Mouse (Mus musculus) heart, adult 18-20 months (tissue): ENCODE measurements around the gene Tsnaxip1. TPM values are rescaled to one million over a fixed set of nuclear protein-coding genes. Genes with fewer than 3 reads are reported as not detected.

Experiments
- DNase-seq, 2 experiments: peaks; one replicate each; pipeline ENCODE4 v3.0.0; 2021 to 2022; ENCODE audit warnings: mixed read lengths in 1 of 2
- total RNA-seq, 2 experiments: library from RNA; stranded (reverse); gene quantifications; 2 replicates each; pipeline ENCODE4 v1.2.3; 2021

Gene Tsnaxip1
- total RNA-seq, 2 experiments from 2014 or later, result not detected

GRCm38 (mm10) chr8:105860143-105860981 is 32.8 kb downstream of the Tsnaxip1 start, which contains the start of gene Nutf2:
Gene Nutf2 (plus strand): TSS chr8:105860580.
- peak; percentile 95 to 99 for DNase-seq

GRCm38 (mm10) chr8:105861951-105862350 is 34.4 kb downstream of the Tsnaxip1 start:
- DNase-seq, result peak in 1 of 2 experiments; percentile 22

GRCm38 (mm10) chr8:105866364-105867029 is 39.0 kb downstream of the Tsnaxip1 start:
- no peak for DNase-seq

GRCm38 (mm10) chr8:105874301-105874700 is 46.8 kb downstream of the Tsnaxip1 start:
- peak; percentile 53 to 68 for DNase-seq

GRCm38 (mm10) chr8:105880754-105881520 is 53.4 kb downstream of the Tsnaxip1 start, which contains the start of gene Edc4:
Gene Edc4 (plus strand): TSS chr8:105880881.
- DNase-seq, result peak; percentile 87 to 95

- no peak for DNase-seq
These were observed 62.4 kb downstream of the Tsnaxip1 start for GRCm38 (mm10) chr8:105889756-105890465.

GRCm38 (mm10) chr8:105890870-105891269 is 63.3 kb downstream of the Tsnaxip1 start:
- peak; percentile 62 to 73 for DNase-seq

- no peak for DNase-seq
These were observed 64.9 kb downstream of the Tsnaxip1 start for GRCm38 (mm10) chr8:105892432-105892831.

GRCm38 (mm10) chr8:105893339-105893738 is 65.8 kb downstream of the Tsnaxip1 start, which contains the start of gene Nrn1l:
Gene Nrn1l (plus strand): TSS chr8:105893567.
- peak; percentile 72 to 81 for DNase-seq

Other genes with a start within 250 kb of the Tsnaxip1 start
- gene Ripor1, start 222.5 kb upstream of the Tsnaxip1 start, total RNA-seq, result 10 to 100 TPM; 40.1 to 42.6 TPM
- gene Ctcf, start 191.2 kb upstream of the Tsnaxip1 start, total RNA-seq, result 10 to 100 TPM; 39.9 to 40.9 TPM
- gene Agrp, start 190.3 kb upstream of the Tsnaxip1 start, total RNA-seq, result not detected
- gene Carmil2, start 141.5 kb upstream of the Tsnaxip1 start, total RNA-seq, result 1 to 10 TPM in 1 of 2 experiments, under 1 TPM in 1; 0.12 to 1.1 TPM
- gene Acd, start 126.6 kb upstream of the Tsnaxip1 start, total RNA-seq, result 10 to 100 TPM; 11.0 to 12.6 TPM
- gene Pard6a, start 126.6 kb upstream of the Tsnaxip1 start, total RNA-seq, result 1 to 10 TPM; 7.3 to 7.8 TPM
- not detected for gene 4933405L10Rik, start 120.1 kb upstream of the Tsnaxip1 start, total RNA-seq
- 1 to 10 TPM; 1.3 TPM for gene Enkd1, start 119.5 kb upstream of the Tsnaxip1 start, total RNA-seq
- 1 to 10 TPM; 3.8 to 4.5 TPM for gene Gfod2, start 69.1 kb upstream of the Tsnaxip1 start, total RNA-seq
- 10 to 100 TPM; 18.1 to 18.6 TPM for gene Ranbp10, start 381 bp upstream of the Tsnaxip1 start, total RNA-seq
- 1 to 10 TPM; 2.2 to 2.5 TPM for gene Cenpt, start 25.5 kb downstream of the Tsnaxip1 start, total RNA-seq
- 10 to 100 TPM; 27.5 to 27.8 TPM for gene Thap11, start 27.4 kb downstream of the Tsnaxip1 start, total RNA-seq
- gene Nutf2, start 32.8 kb downstream of the Tsnaxip1 start, total RNA-seq, result 10 to 100 TPM; 27.0 to 43.8 TPM
- 10 to 100 TPM; 23.0 to 25.7 TPM for gene Edc4, start 53.1 kb downstream of the Tsnaxip1 start, total RNA-seq
- gene Nrn1l, start 65.8 kb downstream of the Tsnaxip1 start, total RNA-seq, result 1 to 10 TPM in 1 of 2 experiments, under 1 TPM in 1; 0.77 to 1.0 TPM
- gene Pskh1, start 72.7 kb downstream of the Tsnaxip1 start, total RNA-seq, result 10 to 100 TPM; 15.6 to 18.1 TPM
- not detected for gene Ctrl, start 106.1 kb downstream of the Tsnaxip1 start, total RNA-seq
- gene Psmb10, start 110.7 kb downstream of the Tsnaxip1 start, total RNA-seq, result 10 to 100 TPM; 72.5 to 92.1 TPM
- under 1 TPM; 0.49 to 0.57 TPM for gene Lcat, start 115.7 kb downstream of the Tsnaxip1 start, total RNA-seq
- 10 to 100 TPM; 27.2 to 38.1 TPM for gene Slc12a4, start 138.4 kb downstream of the Tsnaxip1 start, total RNA-seq
- not detected for gene Dpep3, start 151.7 kb downstream of the Tsnaxip1 start, total RNA-seq
- gene Dus2, start 163.6 kb downstream of the Tsnaxip1 start, total RNA-seq, result 10 to 100 TPM in 1 of 2 experiments, 1 to 10 TPM in 1; 8.3 to 10.1 TPM
- not detected for gene Dpep2nb, start 178.2 kb downstream of the Tsnaxip1 start, total RNA-seq
- 10 to 100 TPM; 11.2 to 12.1 TPM for gene Ddx28, start 184.2 kb downstream of the Tsnaxip1 start, total RNA-seq
- gene Nfatc3, start 231.1 kb downstream of the Tsnaxip1 start, total RNA-seq, result 10 to 100 TPM; 17.4 to 20.5 TPM